Mouse (Mus musculus): ENCODE results near the gene Pgc.
A peak's percentile ranks its signal among the peaks of the same experiment; 100 is the strongest.

Gene Pgc

GRCm38 (mm10) chr17:47726566-47726965 is at the start of gene Pgc:
Gene Pgc (plus strand): TSS chr17:47726842.
- no peak for DNase-seq

DNA sequence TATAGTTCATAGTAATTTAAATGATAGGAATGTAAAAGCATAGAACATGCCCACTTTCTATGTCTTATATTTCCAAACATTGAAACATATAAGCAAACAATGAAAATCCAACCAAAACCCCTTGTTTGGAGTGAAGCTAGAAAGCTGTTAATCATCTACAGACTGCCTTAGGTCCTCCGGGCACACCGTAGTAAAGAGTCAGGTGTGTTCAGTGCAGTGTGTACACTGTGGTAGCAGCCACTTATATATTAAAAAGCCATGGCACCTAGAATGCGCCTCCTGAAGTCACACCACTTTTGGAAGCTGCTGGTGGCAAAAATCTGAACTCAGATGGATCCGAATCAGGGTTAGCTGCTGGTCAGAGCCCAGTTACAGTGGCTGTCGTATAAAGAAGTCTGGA is 48.4 kb upstream of the Pgc start:
- no peak for DNase-seq

- no peak for DNase-seq
Observed at GRCm38 (mm10) chr17:47678702-47679101, 47.9 kb upstream of the Pgc start.

DNA sequence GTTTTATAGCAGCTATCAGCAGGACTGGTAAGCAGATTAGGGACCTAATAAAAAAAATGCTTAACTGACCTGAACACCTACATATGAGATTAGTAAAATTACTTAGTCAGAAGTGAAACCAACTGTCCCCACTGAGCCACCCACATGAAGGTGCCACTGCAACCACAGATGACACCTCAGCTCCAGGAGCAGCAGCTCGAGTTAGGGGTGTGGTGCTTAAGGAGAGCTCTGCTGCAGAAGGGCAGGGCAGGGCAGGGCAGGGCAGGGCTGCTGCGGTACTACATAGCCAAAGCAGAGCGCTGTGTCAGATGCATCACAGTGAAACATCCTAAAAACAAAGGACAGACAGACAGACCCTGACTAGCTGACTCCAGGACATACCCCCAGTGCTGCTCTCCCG is 43.8 kb upstream of the Pgc start:
- no peak for DNase-seq

DNA sequence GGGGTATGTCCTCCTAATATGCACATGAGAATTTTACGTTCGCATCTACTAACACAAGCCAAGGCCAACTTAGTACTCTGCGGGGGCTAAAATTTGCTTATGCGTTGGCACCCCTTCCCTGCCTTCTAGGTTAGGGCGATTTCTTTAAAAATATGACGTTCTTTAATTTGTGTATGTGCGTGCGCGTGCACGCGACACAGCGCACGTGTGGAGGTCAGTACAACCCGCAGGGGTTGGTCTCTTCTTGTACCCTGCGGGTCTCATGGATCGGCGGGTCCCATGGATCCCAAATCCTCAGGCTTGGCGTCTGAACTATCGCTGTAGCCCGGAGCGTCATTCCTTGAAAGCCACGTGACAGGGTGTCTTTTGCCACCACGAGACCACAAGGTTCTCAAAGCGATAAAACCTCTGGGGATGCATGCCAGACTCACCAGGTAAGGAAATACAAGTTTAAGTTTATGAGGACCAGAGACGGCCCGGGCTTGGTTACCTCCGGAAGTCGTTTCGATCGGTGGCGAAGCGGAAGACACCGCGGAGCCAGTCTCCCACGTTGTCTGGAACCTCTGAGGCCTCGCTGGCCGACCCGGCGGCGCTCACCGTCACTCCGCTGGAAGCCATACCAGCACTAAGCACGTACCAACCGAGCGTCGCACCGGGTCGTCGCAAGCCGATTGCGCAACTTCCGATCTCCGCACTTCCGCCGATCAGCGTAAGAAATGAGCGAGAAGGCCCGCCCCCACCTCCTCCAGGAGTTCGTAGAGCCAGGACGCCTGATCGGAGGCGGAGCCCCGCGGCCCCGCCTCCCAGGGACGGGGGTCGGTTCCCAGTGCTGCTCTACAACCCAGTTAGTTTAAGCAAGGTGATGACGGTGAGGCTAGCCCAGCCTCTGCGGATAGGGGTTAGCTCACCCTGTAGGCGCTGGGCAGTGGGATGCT is 39.0 kb upstream of the Pgc start:
- DNase-seq, result peak; percentile 92

- no peak for DNase-seq
Observed at GRCm38 (mm10) chr17:47688344-47688607, 38.4 kb upstream of the Pgc start, which contains the start of gene Tomm6. Gene Tomm6 (minus strand): TSS chr17:47688386.

GRCm38 (mm10) chr17:47688608-47689575 is 37.8 kb upstream of the Pgc start, which contains the start of gene Frs3:
Gene Frs3 (plus strand): TSS chr17:47689030.
- peak; percentile 75 for DNase-seq

DNA sequence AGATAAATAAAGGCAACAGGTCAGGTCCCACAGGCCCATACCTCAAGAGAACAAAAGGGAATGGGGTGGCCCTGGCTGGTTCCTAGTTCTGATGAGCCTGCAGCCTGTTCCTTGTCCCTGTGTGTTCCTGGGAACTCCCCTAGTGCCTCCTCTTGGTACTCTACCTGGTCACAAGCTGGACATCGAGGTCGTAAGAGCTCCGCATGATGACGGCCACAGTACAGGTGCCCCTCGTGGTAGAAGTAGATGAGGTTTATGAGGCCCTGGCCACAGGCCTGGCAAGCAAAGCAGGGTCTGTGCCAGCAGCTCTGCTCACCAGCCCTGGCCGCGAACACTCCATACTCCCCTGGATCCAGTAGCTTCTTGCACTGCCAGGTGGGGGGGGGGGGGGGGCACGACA is 36.7 kb upstream of the Pgc start:
- no peak for DNase-seq

GRCm38 (mm10) chr17:47691650-47692049 is 35.0 kb upstream of the Pgc start:
- no peak for DNase-seq

DNA sequence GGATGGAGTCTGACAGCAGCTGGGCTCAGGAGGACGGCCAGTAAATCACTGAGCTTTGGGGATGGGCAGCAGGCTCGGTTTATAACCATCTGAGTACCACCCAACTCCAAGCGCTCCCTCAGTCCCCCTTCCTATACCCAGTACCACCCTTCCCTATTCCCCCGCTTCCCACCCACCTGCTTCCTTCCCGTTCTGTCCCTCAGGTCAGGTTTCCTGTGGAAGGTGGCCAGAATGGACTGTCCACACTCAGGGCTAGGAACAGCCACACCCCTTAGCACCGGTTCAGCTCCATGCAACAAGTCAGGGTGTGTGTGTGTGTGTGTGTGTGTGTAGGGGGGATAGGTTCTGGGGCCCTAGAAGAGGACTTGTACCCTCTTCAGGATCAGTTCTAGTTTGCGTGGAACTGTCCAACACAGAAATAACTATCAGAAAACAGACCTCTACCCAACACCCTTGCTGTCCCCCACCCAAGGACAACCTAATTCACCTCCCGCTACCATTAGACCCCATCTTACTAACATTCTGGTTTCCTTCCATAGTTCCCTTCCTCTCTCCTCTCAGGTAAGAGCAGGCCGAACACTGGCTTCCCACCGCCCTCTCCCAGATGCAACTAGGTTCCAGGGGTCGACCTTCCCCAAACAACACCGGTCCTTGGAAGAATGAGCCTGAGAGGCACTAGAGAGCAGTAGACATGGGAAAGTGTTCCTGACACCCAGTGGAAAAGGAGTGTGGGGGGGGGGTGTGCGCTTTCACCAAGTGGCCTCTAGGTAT is 32.8 kb upstream of the Pgc start:
- DNase-seq, result no peak

- DNase-seq, result no peak
Observed at GRCm38 (mm10) chr17:47694442-47694502, 32.4 kb upstream of the Pgc start, which contains the start of gene Gm21981. Gene Gm21981 (minus strand): TSS chr17:47694455.

- DNase-seq, result peak; percentile 97
Observed at GRCm38 (mm10) chr17:47694503-47695336, 31.9 kb upstream of the Pgc start, which contains the start of gene Prickle4. Gene Prickle4 (minus strand): TSS chr17:47694736.

DNA sequence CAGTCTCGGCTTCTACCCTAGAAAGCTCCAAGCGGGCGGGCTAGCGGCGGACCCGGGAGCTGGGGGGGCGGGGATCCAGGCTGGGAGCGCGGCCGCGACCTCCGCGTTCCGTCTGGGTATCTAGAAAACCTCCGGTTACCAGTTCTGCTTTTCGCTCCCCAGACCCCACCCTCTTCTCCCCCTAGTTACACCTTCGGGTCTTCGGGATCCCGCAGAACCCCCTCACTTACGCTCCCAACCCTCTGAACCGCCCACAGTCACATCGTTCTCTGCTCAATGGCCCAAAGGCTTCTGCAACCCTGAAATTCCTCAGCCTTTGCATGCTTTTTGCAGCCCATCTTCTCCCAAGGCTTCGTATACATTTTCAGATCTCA is 31.3 kb upstream of the Pgc start:
- no peak for DNase-seq

DNA sequence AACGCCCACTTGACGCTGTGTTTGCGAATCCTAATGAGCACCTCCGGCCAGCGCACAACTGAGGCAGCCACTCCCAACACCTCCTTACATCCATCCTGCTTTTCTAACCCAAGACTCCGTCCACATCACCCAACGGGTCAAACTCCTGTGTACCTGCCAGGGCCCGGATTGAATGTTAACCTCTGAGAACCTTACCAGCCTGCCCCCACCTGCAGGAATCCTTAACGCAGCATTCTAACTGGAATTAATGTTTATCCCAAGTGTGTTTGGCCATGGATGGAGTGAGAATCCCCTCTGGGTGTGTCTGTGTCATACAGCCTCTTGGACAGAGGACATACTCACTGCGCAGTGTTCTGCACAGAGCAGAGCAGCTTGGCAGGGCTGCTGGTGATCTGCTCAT is 28.5 kb upstream of the Pgc start:
- no peak for DNase-seq

- no peak for DNase-seq
Observed at GRCm38 (mm10) chr17:47699055-47699454, 27.6 kb upstream of the Pgc start.

GRCm38 (mm10) chr17:47701793-47702192 is 24.8 kb upstream of the Pgc start:
- no peak for DNase-seq

- DNase-seq, result no peak
Observed at GRCm38 (mm10) chr17:47702548-47703345, 23.9 kb upstream of the Pgc start.

GRCm38 (mm10) chr17:47703556-47703955 is 23.1 kb upstream of the Pgc start:
- no peak for DNase-seq

- DNase-seq, result no peak
Observed at GRCm38 (mm10) chr17:47704692-47705091, 21.9 kb upstream of the Pgc start.

DNA sequence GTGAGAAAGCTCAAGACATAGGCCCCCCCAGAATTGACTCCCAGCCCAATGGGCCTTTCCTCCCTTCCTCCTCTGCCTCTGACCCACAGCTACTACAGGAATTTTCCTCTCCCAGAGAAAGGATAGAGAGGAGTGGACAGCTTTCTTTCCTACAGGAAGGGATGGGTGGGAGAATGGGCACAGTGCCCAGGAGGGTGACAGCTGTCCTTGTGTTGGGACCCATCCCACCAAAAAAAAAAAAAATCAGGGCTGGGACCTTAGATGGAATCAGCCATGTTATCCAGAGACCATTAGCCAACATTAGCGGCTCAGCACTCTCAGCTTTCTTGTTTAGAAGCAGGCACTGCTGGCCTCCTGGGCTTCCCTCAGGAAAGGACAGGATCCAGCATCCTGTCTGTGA is 20.4 kb upstream of the Pgc start:
- no peak for DNase-seq

DNA sequence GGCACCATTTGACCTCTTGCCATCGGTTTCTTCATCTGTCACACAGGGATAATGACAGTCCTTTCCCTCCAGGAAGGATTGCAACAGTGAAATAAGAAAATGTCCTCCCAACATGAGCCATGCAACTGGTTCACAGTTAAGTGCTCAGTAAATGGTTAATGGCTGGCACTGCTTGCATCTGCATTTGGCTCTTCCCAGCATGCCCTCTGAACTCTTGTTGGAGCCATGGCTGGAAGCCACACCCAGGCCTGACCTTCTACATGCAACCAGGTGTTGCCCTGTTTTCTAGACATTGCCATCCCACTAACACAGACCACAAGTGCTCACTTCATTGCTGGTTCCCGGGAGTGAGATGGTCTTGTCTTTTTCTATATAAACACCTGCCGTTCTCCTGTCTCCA is 18.7 kb upstream of the Pgc start:
- DNase-seq, result no peak

DNA sequence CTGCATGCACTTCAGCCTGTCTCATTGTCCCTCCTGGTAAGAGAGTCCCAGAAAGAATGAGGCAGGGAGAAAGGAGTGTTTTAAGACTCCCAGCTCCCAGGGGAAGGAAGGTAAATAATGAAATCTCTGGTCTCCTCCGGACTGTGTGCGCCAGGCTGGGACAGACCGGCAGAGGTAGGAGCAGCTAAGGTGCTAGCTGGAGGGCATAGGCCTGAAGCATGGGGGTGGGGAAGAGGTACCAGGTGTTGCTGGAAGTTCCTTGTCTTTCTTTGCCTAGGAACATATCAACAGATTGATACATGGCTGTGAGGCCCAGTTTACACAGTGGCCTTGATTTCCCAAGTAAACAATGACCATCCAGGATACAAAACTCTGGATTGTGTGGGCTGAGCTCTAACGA is 17.7 kb upstream of the Pgc start:
- DNase-seq, result no peak
